Mouse (Mus musculus) embryonic fibroblast, embryonic 13.5 days (primary cell): ENCODE results near the gene Gm20388.

Experiments used
- CTCF ChIP-seq: IDR thresholded peaks from 2 replicates; pipeline ENCODE4 v1.5.1; 2011; ENCODE audit warnings: mild to moderate bottlenecking, control low read depth, low read length, moderate library complexity, borderline replicate concordance; ENCODE audit not compliant: insufficient read depth
- POLR2A ChIP-seq: IDR thresholded peaks from 2 replicates; pipeline ENCODE4 v1.6.1; 2011; ENCODE audit warnings: low read depth, mild to moderate bottlenecking, control low read depth, low read length, moderate library complexity

DNA sequence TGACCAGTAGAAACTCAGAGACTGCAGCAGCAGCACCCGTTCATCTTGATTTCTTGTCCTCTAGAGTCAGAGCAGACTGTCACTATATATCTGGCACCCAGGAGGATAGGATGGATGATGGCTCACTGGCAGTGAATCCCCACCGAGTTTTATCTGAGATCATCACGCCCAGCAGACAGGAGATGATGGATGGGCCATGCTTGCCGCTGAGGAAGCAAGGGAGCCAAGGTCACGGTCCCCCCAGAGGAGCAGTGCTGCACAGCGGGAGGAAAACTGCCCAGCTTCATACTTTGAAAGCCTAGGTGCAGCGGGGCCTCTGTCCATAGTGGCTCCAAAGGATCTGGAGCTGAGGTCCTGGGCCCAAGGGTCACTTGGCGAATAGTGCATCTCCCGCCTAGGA, 2122.1 kb downstream of the Gm20388 start:
- TF ChIP-seq POLR2A, result no peak
- no peak for TF ChIP-seq CTCF
